Mouse (Mus musculus): ENCODE results near the gene Mtfr1l. TPM values are rescaled to one million over a fixed set of nuclear protein-coding genes. Genes with fewer than 3 reads are reported as not detected.

The Mtfr1l gene
- total RNA-seq, 2 experiments from 2014 or later: 7.9 to 8.3 TPM

Other genes with a start within 250 kb of the Mtfr1l start
- 9.8 and 12.3 TPM in 2 replicates for gene Pdik1l, start 247.5 kb downstream of the Mtfr1l start, total RNA-seq (2015; ENCODE audit: low replicate concordance)
- 13.2 and 16.2 TPM in 2 replicates for gene Pdik1l, start 247.5 kb downstream of the Mtfr1l start, total RNA-seq (2017; ENCODE audit: low replicate concordance)
- not detected in 2 replicates for gene Trim63, start 220.3 kb downstream of the Mtfr1l start, total RNA-seq (2015; ENCODE audit: low replicate concordance)
- not detected in 2 replicates for gene Trim63, start 220.3 kb downstream of the Mtfr1l start, total RNA-seq (2017; ENCODE audit: low replicate concordance)
- gene Slc30a2, start 192.2 kb downstream of the Mtfr1l start, total RNA-seq (2015; ENCODE audit: low replicate concordance): not detected in 2 replicates
- gene Slc30a2, start 192.2 kb downstream of the Mtfr1l start, total RNA-seq (2017; ENCODE audit: low replicate concordance): not detected in 2 replicates
- not detected in 2 replicates for gene Extl1, start 151.5 kb downstream of the Mtfr1l start, total RNA-seq (2015; ENCODE audit: low replicate concordance)
- 0.42 TPM in 1 of 2 replicates, not detected in the other for gene Extl1, start 151.5 kb downstream of the Mtfr1l start, total RNA-seq (2017; ENCODE audit: low replicate concordance)
- gene Pafah2, start 139.1 kb downstream of the Mtfr1l start, total RNA-seq (2015; ENCODE audit: low replicate concordance): 3.1 and 3.3 TPM in 2 replicates
- gene Pafah2, start 139.1 kb downstream of the Mtfr1l start, total RNA-seq (2017; ENCODE audit: low replicate concordance): 1.5 and 3.9 TPM in 2 replicates
- 207 and 212 TPM in 2 replicates for gene Stmn1, start 67.1 kb downstream of the Mtfr1l start, total RNA-seq (2015; ENCODE audit: low replicate concordance)
- 201 and 236 TPM in 2 replicates for gene Stmn1, start 67.1 kb downstream of the Mtfr1l start, total RNA-seq (2017; ENCODE audit: low replicate concordance)
- 1.7 and 4.4 TPM in 2 replicates for gene Paqr7, start 38.7 kb downstream of the Mtfr1l start, total RNA-seq (2015; ENCODE audit: low replicate concordance)
- gene Paqr7, start 38.7 kb downstream of the Mtfr1l start, total RNA-seq (2017; ENCODE audit: low replicate concordance): 2.1 and 7.8 TPM in 2 replicates
- 4.0 and 7.3 TPM in 2 replicates for gene Aunip, start 24.4 kb downstream of the Mtfr1l start, total RNA-seq (2015; ENCODE audit: low replicate concordance)
- 6.8 and 8.4 TPM in 2 replicates for gene Aunip, start 24.4 kb downstream of the Mtfr1l start, total RNA-seq (2017; ENCODE audit: low replicate concordance)
- 6.3 and 7.9 TPM in 2 replicates for gene Selenon, start 16.8 kb upstream of the Mtfr1l start, total RNA-seq (2015; ENCODE audit: low replicate concordance)
- gene Selenon, start 16.8 kb upstream of the Mtfr1l start, total RNA-seq (2017; ENCODE audit: low replicate concordance): 1.4 and 2.9 TPM in 2 replicates
- 4.2 and 6.1 TPM in 2 replicates for gene Man1c1, start 168.9 kb upstream of the Mtfr1l start, total RNA-seq (2015; ENCODE audit: low replicate concordance)
- 1.4 and 2.8 TPM in 2 replicates for gene Man1c1, start 168.9 kb upstream of the Mtfr1l start, total RNA-seq (2017; ENCODE audit: low replicate concordance)
- gene Ldlrap1, start 232.6 kb upstream of the Mtfr1l start, total RNA-seq (2015; ENCODE audit: low replicate concordance): 5.6 and 10.9 TPM in 2 replicates
- 4.7 and 6.6 TPM in 2 replicates for gene Ldlrap1, start 232.6 kb upstream of the Mtfr1l start, total RNA-seq (2017; ENCODE audit: low replicate concordance)